Mouse (Mus musculus): Measurements from ENCODE around the gene Gm11938.
"Not testable (repeated sequence)": the region's sequence is repeated elsewhere in the genome, so short reads cannot be mapped to it uniquely, and the experiment has no call there.

Gm11938 gene

DNA sequence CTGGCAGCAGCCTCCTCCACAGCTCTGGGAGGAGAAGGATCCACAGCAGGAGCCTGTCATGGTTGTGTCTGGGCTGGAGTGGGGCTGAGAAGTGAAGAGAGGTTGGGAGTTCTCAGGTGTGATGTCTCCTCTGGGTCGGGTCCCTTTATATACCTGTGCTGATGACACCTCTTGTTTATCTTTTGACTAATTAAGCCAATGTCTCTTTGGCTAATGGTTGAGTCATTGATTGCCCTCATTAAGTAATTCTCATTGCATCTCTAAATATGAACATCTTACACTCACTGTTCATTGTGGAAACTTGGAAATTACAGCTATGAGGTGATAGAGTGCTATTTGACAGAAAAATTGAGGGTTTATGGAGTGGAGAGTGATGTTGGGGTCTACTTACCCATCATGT, at the start of gene Gm11938:
Gene Gm11938 (minus strand): TSS at position 101 of the 400 bp plus-strand sequence.
- not testable (repeated sequence) for DNase-seq (ENCODE audit: low read depth, low spot score)

DNA sequence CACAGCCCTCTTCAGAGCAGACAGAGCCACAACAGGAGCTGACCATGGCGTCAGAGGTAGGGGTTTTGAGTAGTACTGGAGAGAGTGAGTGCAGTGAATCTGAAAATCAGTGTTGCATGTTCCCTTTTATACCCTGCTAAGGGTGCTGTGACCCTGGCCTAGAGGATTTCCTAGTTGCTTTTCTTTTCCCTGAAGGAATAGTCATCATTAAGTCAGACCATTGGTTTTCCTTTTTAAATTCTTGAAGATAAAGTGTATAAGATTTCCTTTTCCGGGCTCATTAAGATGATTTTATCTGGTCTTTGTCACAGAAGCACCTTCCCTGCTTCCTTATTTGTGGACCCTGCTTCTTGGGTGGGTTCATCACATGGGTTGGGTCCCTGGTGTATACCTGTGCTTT, 47.0 kb upstream of the Gm11938 start, which contains the start of gene Gm11555:
Gene Gm11555 (minus strand): TSS at position 101 of the 400 bp plus-strand sequence.
- DNase-seq (ENCODE audit: low read depth, low spot score), result no peak

DNA sequence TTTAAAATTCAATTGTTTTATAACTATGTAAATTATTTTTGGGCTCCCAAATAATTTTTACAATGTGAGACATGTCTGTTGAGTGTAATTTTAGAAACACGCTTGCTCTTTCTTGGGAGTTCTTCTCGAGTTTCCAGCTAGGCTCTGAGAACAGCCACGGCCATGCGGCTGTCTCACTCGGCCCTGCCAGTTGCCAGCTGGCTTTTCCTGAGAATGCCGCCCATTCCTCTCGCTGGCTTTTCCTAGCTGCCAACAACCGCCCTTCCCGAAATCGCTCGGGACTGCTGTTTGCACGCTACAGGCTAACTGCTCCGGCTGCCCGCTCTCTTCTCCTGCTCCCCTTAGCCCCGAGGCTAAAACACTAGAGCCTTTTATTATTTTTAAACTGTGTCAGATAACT, 43.3 kb upstream of the Gm11938 start:
- DNase-seq (ENCODE audit: low read depth, low spot score), result no peak

DNA sequence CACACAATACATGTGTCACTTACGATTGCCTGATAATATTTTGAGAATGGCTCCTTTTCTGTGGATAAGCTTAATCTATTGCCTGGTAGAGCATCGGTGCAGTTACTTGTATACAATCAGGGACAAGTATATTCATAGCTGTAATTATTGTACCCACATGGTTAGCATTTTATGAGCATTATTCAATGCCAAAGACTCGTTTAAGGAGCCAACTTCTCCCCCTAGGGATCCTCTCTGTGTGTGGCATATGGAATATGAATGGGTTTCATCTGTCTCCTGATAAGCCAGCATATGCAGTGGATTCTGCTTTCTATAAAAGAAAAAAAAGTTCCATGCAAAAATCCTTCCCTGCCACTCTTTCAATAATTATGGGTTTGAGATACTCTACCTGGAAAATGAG, 41.2 kb upstream of the Gm11938 start:
- no peak for DNase-seq (ENCODE audit: low read depth, low spot score)

DNA sequence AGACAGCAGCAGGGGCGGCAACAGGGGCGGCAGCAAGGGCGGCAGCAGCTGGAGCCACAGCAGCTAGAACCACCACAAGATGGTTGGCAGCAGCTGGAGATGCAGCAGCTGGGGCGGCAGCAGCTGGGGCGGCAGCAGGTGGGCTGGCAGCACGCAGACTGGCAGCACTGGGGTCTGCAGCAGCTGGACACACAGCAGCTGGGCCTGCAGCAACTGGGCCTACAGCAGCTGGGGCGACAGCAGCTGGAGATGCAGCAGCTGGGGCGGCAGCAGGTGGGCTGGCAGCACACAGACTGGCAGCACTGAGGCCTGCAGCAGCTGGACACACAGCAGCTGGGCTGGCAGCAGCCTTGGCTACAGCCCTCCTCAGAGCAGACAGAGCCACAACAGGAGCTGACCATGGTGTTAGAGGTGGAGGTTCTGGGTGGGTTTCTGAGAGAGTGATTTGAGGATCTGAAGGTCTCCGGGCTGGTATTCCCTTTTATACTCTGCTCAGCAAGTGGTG, 40.6 kb upstream of the Gm11938 start, which contains the start of gene Krtap4-7:
Gene Krtap4-7 (minus strand): TSS at position 455 of the 505 bp plus-strand sequence.
- DNase-seq (ENCODE audit: low read depth, low spot score), result not testable (repeated sequence)

DNA sequence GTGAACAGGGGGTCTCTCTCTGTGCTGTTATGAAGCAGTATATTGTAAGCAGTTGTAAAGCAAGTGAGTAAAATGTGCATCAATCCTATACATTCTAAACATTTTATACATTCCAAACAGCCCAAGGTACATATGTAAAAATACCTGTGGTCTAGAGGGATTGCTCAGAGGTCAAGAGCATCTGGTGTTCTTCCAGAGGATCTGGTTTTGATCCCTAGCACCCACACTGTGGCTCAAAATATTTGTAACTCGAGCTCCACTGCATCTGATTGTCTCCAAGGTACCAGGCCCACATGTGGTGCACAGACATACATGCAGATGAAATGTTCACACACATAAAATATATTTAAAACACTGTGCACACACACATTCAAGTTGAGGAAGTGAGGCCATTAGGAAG, 37.8 kb upstream of the Gm11938 start:
- no peak for DNase-seq (ENCODE audit: low read depth, low spot score)

DNA sequence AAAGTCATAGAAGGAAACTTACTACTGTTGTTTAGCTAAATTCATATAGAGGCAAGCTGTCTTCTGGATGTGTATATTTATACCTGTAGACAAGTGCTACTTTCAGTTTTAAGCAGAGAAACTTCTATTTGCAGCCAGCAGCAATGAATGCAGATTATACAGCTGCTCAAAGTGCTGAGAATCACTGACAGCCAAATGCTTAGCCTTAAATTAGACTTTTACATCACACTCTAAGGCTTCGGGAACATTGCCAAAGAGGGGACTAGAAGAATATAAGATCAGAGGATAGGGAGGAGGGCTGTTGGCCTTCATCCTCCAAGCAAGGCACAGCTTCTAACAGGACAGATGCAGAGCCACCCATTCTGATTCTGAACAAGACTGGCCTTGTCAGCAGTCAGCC, 34.0 kb upstream of the Gm11938 start:
- no peak for DNase-seq (ENCODE audit: low read depth, low spot score)

DNA sequence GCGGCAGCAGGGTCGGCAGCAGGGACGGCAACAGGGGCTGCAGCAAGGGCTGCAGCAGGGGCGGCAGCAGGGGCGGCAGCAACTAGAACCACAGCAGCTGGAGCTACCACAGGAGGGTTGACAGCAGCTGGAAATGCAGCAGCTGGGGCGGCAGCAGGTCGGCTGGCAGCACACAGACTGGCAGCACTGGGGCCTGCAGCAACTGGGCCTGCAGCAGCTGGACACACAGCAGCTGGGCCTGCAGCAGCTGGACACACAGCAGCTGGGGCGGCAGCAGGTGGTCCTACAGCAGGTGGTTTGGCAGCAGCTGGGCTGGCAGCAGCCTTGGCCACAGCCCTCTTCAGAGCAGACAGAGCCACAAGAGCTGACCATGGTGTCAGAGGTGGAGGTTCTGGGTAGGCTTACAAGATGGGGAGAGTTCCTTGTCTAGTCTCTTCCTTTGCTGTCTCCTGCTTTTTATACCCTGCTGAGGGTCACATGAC, 31.6 kb upstream of the Gm11938 start, which contains the start of gene Krtap4-2:
Gene Krtap4-2 (minus strand): TSS at position 432 of the 482 bp plus-strand sequence.
- DNase-seq (ENCODE audit: low read depth, low spot score), result no peak

DNA sequence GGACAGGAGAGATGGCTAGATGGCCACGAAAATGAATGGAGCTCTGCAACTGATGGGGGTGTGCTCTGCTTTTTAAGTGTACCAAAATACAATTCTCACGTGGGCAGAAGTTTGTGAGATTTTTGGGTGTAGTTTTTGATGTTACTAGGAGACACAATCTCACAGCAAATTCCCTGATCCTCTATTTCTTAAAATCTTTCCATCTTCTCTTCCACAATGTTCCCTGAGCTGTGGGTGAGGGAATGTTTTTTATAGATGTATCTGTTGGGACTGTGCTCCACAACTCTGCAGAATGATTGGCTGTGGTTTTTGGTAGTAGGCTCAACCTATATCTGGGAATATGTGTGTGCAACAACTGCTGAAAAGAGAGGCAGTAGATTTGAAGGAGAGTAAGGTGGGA, 30.2 kb upstream of the Gm11938 start:
- no peak for DNase-seq (ENCODE audit: low read depth, low spot score)

DNA sequence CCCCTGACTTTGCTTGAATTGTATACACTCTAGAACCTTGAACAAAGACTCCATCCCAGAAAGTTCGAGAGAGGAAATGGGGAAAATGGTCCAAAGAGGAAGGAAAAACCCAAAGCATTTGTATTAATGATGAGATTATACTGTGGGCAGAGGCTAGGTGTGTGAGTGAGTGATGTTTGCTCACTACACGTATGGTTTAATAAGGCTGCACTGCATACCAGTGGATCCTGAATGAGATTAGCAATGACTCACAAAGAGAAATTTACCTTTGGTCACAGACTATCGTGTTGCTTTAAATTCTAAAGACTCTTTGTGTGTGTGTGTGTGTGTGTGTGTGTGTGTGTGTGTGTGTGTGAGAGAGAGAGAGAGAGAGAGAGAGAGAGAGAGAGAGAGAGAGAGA, 27.8 kb upstream of the Gm11938 start:
- no peak for DNase-seq (ENCODE audit: low read depth, low spot score)

DNA sequence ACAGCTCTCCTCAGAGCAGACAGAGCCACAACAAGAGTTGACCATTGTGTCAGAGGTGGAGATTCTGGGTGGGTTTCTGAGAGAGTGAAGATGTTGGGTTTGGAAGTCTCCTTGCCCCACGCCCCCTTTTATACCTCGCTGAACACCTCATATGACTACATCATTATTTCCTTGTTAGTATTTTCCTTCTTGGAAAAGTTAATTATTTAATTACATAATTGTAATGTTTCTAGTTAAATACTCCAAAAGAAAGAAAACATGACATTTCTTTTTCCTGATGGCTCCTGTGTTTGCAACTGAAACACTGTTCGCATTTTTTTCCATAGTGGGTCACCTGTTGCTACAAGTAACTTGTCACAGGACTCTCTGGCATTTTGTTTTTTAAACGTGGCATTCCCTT, 25.0 kb upstream of the Gm11938 start, which contains the start of gene Krtap4-1:
Gene Krtap4-1 (minus strand): TSS at position 101 of the 400 bp plus-strand sequence.
- no peak for DNase-seq (ENCODE audit: low read depth, low spot score)

DNA sequence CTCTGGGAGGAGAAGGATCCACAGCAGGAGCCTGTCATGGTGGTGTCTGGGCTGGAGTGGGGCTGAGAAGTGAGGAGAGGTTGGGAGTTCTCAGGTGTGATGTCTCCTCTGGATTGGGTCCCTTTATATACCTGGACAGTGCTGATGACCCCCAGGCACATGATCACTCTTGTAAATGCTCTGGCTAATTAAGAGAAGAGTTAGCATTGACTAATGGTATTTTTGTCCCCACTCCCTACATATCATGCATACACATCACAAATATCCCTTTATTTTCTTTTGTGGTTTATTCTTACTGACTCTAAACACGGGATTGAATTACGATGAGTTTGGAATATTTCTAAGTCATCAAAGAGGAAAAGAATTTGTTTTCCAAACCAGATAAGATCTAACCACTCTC, 17.2 kb upstream of the Gm11938 start, which contains the start of gene Gm11562:
Gene Gm11562 (minus strand): TSS at position 101 of the 400 bp plus-strand sequence.
- DNase-seq (ENCODE audit: low read depth, low spot score), result no peak

DNA sequence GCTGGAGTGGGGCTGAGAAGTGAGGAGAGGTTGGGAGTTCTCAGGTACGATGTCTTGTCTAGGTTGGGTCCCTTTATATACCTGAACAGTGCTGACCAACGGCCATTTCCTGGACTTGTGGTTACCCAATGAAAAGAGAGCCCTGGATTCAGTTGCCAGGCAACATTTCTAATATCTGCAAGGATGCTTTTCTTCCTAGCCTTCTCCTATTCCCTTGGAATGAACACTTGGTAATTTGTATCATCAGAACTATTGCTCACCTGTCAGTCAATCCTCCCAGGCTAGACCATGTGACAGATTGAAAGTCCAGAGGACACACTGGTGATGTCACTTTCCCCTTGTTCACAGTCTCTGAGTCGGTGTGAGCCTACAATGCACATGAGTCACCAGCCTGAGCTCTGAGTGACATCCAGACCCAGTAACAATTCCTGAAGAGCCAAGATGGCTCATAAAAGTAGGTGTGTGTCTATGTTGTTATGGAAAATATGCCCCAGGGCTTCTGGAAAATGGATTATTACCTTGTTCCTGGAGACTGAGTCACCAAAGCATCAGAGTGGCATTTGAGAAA, 11.8 kb upstream of the Gm11938 start, which contains the start of gene Krtap2-4:
Gene Krtap2-4 (minus strand): TSS at position 51 of the 568 bp plus-strand sequence.
- DNase-seq (ENCODE audit: low read depth, low spot score), result no peak

DNA sequence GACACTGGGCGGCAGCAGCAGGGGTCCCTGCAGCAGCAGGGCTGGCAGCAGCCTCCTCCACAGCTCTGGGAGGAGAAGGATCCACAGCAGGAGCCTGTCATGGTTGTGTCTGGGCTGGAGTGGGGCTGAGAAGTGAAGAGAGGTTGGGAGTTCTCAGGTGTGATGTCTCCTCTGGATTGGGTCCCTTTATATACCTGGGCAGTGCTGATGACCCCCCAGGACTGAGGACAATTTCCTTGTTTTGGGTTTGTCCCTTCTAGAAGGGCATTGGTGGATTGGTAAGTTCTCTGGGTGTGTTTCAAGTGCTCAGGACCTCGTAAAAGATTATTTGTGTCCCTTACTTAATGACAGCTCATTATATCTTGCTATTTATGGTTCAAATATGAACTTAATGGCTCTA, 7.0 kb upstream of the Gm11938 start, which contains the start of gene Gm11937:
Gene Gm11937 (minus strand): TSS at position 101 of the 400 bp plus-strand sequence.
- not testable (repeated sequence) for DNase-seq (ENCODE audit: low read depth, low spot score)

DNA sequence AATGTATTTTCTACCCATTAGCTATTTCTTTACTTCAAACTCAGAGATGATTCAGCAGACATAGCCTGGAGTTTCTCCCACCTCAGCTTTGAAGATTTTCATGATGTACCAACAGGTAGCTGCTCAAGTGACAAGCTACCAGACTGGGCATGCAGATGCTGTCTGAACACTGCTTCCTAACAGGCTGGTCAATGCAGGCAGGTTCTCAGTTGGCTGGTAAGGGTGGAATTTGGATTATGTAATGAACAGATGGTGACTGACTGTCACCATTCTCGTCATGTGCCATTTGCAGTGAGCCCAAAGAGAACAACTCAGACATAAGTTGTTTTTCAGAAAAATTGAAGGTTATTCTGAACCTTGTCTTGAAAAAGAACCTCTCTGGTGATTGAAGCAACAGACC, 6.0 kb upstream of the Gm11938 start:
- no peak for DNase-seq (ENCODE audit: low read depth, low spot score)

DNA sequence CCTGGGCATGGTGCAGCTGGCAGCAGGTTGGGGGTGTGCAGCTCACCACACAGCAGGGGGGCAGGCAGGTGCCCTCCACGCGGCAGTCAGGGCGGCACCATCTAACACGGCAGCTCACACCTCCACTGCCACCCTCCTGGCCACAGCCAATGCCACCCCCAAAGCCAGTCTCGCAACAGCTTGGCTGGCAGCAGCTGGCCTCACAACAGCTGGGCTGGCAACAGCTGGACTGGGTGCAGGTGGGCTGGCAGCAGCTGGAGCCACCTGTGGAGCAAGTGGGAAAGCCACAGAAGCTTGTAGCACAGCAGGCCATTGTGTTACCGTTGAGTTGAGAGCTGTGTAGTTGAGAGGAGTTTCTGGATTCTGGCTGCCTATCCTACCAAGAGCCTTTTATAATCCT, 5.4 kb downstream of the Gm11938 start, which contains the start of gene Krtap9-3:
Gene Krtap9-3 (minus strand): TSS at position 364 of the 400 bp plus-strand sequence.
- not testable (repeated sequence) for DNase-seq (ENCODE audit: low read depth, low spot score)

DNA sequence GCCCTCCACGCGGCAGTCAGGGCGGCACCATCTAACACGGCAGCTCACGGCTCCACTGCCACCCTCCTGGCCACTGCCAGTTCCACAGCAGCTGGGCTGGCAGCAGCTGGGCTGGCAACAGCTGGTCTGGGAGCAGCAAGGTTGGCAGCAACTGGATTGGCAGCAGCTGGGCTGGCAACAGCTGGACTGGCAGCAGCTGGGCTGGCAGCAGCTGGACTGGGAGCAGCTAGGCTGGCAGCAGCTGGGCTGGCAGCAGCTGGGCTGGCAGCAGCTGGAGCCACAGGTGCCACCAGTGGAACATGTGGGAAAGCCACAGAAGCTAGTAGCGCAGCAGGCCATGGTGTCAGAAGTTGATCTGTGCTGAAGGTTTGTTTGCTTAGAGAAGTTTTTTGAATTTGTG, 12.1 kb downstream of the Gm11938 start, which contains the start of gene Krtap1-3:
Gene Krtap1-3 (minus strand): TSS at position 359 of the 400 bp plus-strand sequence.
- DNase-seq (ENCODE audit: low read depth, low spot score), result no peak

DNA sequence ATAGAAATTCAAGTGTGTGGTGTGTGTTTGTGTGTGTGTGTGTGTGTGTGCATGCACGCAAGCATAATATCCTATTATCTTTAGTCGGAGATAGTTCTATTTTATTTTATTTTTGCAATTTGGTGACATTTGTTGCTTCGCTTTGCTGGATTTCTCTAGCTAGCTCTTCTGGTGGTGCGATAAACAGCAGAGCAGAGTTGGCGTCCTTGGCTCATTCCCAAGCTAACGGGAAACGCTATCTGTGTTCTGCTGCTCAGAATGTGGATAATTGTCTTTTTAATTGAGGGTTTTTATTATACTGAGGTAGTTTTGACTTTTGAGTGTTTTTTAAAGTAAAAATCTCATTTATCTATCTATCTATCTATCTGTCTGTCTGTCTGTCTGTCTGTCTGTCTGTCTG, 18.0 kb downstream of the Gm11938 start:
- no peak for DNase-seq (ENCODE audit: low read depth, low spot score)

DNA sequence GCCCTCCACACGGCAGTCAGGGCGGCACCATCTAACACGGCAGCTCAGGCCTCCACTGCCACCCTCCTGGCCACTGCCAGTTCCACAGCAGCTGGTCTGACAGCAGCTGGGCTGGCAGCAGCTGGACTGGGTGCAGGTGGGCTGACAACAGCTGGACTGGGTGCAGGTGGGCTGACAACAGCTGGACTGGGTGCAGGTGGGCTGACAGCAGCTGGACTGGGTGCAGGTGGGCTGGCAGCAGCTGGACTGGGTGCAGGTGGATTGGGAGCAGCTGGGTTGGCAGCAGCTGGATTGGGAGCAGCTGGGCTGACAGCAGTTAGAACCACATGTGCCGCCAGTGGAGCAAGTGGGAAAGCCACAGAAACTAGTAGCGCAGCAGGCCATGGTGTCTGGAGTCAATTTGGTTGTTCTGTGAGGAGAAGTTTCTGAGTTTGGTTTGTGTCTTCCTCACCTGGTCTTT, 19.8 kb downstream of the Gm11938 start, which contains the start of gene Krtap1-4:
Gene Krtap1-4 (minus strand): TSS at position 410 of the 460 bp plus-strand sequence.
- no peak for DNase-seq (ENCODE audit: low read depth, low spot score)

DNA sequence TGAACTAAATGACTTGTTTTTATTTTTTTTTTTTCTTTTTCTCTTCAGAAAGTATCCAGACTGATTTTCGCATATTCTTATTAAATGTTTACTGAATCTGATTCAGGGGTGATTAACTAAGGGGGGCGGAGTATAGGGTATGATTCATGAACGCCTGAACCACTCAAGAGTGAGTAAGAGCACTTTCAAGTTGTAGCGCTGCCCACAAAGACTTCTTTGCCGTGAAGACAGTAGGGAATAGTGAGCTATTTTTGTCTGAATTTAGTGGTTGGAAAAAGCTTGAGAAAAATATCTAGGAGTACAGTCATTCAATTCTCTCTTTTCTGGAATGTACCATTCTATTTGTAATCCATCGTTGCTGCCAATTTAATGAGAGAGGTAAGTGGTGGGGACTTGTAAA, 21.5 kb downstream of the Gm11938 start:
- DNase-seq (ENCODE audit: low read depth, low spot score), result no peak

DNA sequence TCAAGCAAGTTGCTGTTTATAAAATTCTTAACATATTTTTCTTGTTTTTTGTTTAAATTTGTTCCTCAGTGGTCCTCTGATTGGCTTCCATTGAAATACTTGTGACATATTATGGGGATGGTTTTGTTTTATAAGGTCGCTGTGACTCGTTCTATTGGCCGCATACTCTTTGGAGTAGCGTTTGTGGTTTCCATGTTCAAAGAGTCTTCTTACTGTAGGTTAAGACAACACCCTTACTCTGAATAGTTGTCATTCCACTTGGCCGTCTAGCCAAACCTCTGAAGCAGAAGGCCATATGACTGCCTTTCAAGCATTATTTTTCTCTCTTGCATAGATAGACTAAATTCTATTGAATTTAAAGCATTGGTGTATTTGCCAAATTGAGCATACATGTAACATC, 22.1 kb downstream of the Gm11938 start:
- no peak for DNase-seq (ENCODE audit: low read depth, low spot score)

DNA sequence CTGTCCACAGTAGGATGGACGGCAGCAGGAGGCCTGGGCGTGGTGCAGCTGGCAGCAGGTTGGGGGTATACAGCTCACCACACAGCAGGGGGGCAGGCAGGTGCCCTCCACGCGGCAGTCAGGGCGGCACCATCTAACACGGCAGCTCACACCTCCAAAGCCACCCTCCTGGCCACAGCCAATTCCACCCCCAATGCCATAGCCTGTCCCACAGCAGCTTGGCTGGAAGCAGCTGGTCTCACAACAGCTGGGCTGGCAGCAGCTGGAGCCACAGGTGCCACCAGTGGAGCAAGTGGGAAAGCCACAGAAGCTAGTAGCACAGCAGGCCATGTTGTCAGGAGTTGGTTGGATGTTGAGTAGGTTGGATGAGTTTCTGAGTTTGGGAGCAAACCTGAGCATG, 22.5 kb downstream of the Gm11938 start, which contains the start of gene Krtap1-5:
Gene Krtap1-5 (minus strand): TSS at position 381 of the 400 bp plus-strand sequence.
- no peak for DNase-seq (ENCODE audit: low read depth, low spot score)
